Mouse (Mus musculus): ENCODE measurements around the gene Lmcd1.
"Not testable (repeated sequence)": the region's sequence is repeated elsewhere in the genome, so short reads cannot be mapped to it uniquely, and the experiment has no call there.

Lmcd1 gene

GRCm38 (mm10) chr6:112273501-112274205 lies at the start of gene Lmcd1:
Gene Lmcd1, plus strand, starts transcription at chr6:112273758.
- no peak for DNase-seq (ENCODE audit: extremely low read depth, low read depth, low spot score)

DNA sequence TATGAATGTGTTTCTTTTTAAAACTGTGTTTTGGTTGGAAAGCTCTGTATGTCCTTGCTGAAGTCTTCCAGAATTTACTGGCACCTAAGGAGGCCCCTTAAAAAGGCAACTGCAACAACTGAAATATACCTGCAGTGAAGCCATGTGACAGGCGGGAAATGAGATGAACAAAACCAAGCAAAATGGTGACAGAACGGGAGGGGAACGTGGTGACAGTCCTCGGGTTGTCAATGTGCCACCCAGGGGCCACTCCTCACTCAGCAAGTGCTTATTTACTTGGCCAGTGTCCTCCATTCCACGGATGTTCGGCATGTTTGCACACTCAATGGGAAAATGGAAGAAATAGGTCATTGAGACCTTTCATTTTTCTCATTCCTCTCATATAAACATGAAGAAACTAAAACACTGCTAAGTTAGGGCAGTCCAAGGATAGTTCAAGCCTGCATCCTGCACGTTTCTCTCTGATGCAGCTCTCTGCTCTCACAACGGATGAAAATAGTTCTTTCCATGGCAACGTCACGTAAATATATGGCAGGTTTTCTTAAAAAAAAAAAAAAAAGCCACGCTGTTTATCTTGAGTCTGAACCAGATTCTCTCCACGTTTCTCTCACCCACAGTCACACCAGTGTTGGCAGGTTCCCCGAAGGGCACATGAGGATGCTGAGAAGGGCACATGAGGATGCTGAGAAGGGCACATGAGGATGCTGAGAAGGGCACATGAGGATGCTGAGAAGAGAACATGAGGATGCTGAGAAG lies 49.5 kb upstream of the Lmcd1 start:
- no peak for DNase-seq (ENCODE audit: extremely low read depth, low read depth, low spot score)

GRCm38 (mm10) chr6:112236775-112237174 lies 36.8 kb upstream of the Lmcd1 start:
- DNase-seq (ENCODE audit: extremely low read depth, low read depth, low spot score), result no peak

- DNase-seq (ENCODE audit: extremely low read depth, low read depth, low spot score), result no peak
Measured at GRCm38 (mm10) chr6:112242216-112242615, 31.3 kb upstream of the Lmcd1 start.

GRCm38 (mm10) chr6:112245639-112246038 lies 27.9 kb upstream of the Lmcd1 start:
- no peak for DNase-seq (ENCODE audit: extremely low read depth, low read depth, low spot score)

GRCm38 (mm10) chr6:112246636-112247035 lies 26.9 kb upstream of the Lmcd1 start:
- DNase-seq (ENCODE audit: extremely low read depth, low read depth, low spot score), result no peak

GRCm38 (mm10) chr6:112253943-112254342 lies 19.6 kb upstream of the Lmcd1 start:
- not testable (repeated sequence) for DNase-seq (ENCODE audit: extremely low read depth, low read depth, low spot score)

- no peak for DNase-seq (ENCODE audit: extremely low read depth, low read depth, low spot score)
Measured at GRCm38 (mm10) chr6:112254967-112255366, 18.6 kb upstream of the Lmcd1 start.

DNA sequence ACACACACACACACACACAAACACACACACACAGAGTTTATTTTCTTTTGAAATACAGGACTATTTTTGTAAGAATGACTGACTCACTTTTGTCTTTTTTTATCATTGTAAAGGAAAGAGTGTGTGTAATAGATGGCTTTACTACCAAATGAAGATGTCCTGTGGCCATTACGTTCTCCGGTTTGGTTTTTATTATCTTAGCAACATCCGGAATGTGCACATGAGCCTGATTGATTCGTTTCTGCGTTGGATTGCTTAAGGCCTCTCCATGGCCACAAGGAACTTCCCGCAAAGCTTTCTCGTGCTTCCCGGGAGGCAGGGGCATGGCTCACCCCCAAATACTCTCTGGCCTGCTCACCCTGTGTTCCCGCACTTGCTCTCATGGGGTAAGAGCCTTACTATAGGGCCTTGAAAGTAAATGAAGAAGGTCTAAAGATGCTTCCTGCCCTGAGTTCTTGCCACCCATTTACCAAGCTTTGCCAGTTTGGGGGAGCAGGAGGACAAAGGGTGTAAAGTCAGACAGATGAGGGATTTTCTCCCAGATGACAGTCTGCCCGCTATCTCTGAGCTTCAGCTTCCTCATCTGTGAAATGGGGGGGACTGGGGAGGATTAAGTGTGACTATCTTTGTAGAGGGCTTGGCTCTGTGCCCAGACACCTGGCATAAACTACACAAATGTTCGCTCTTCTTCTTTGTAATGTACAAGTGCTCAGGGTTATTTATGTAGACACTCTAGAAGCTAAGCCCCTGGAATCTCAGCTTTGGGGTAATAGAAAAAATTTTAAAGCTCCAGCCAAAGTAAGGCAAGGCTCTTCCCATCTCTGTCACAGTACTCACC lies 18.0 kb upstream of the Lmcd1 start:
- no peak for DNase-seq (ENCODE audit: extremely low read depth, low read depth, low spot score)

DNA sequence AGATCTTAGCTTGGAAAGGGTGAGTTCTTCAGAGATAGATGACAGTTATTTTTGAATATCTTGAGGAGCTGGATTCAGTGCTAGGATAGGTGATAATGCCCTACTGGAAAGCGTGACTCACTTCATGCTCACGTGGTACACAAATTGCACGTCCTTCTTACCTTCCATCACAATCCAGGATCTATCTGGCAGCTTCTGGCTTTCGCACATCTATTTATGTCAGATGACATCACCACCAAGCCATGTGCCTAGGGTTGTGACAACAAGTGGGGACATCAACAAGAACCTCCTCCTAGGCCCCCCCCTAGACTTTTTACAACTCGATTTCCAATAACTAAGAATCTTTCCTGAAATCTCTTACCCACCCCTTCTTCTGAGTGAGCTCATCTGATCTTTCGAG lies 17.0 kb upstream of the Lmcd1 start:
- no peak for DNase-seq (ENCODE audit: extremely low read depth, low read depth, low spot score)

DNA sequence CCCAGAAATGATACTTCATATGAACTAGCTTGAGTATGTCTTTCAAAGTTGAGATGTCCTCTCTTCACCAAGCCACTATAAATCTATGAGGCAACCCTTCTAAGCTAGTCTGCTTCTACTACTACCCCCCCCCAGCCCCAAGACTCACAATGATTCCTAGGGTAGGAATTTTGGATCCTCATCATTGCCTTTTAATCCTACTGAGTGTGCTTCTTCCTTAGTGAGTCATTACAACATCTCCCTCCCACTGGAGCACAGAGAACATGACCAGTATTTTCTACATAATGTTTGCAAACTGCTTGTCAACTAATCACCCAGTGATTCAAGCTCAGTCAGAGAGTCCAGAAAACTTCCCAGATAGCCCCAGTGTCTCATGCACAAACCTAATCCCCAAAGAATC lies 12.5 kb upstream of the Lmcd1 start:
- no peak for DNase-seq (ENCODE audit: extremely low read depth, low read depth, low spot score)

DNA sequence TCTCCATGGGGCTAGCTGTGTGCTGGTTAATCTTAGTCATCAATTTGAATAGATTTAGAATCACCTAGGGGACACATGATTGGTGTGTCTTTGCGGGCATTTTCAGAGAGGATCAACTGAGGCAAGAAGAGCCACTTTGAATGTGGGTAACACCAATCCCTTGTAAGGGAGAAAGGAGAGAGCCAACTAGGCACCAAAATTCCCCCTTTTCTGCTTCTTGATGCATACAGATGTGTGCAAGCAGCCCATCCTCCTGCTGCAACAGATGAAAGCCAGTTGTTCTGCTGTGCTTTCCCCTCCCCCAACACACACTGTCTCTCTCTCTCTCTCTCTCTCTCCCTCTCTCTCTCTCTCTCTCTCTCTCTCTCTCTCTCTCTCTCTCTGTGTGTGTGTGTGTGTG lies 9.2 kb upstream of the Lmcd1 start:
- no peak for DNase-seq (ENCODE audit: extremely low read depth, low read depth, low spot score)

GRCm38 (mm10) chr6:112266631-112267030 lies 6.9 kb upstream of the Lmcd1 start:
- no peak for DNase-seq (ENCODE audit: extremely low read depth, low read depth, low spot score)

- DNase-seq (ENCODE audit: extremely low read depth, low read depth, low spot score), result no peak
Measured at GRCm38 (mm10) chr6:112267661-112268357, 5.7 kb upstream of the Lmcd1 start.

DNA sequence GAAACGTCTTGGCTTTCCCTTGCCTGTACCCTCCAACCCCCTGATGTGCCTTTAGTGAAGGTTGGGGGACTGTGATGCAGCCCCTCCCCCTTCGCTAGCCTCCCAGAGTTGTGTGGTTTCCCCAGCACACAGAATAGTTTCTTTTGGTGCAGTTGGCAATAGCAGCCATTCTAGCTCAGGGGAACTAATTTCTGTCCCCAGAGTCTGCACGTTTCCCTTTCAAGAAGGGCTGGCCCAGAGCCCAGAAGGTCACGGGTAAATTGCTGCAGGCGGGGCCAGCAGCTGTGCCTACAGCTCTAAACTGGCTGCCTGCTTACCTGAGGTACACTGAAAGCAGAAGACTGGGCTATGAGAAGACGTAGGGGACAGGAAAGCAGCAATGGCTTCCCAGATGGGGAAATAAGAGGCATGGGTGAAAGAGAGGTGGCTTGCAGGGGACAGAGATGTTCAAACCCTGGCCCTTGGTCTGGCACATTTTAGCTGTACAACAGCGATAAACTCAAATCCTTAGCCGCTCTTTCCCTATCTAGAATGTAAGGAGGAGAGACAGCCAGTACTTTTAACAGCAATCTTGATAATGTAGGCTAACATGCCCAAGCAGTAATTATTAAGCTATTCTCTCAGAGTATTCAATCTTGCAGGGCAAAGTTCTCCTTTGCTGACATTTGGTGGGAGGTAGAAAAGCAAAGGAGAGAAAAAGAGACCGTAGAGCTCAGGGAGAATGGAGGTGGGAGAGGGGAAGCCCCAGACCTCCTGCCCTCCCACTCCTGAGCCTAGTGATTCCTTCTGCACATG lies 900 bp downstream of the Lmcd1 start:
- DNase-seq (ENCODE audit: extremely low read depth, low read depth, low spot score), result no peak

DNA sequence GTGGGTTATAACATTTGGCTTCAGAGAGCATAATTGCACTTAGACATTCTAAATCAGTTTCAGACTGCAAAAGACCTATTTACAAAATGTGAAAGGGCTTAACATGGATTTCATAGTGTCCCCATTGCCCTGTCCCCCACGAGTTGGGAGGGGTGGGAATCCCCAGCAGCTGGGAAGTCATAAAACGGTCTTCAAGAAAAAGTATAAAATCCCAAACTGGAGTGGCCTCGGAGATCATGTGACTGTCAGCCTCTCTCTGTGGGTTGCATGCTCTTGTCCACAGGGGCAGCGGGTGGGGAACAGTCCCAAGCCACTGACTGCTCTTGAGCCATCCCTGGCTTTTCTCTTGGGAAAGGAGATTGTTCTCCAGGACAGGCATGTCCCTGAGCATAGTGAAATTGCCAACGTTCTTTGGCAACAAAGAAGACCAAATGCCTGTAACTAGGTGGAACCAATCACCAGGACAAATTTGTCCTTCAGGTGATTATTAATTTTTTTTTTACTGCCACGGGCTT lies 2.2 kb downstream of the Lmcd1 start:
- DNase-seq (ENCODE audit: extremely low read depth, low read depth, low spot score), result no peak

GRCm38 (mm10) chr6:112278805-112279204 lies 5.2 kb downstream of the Lmcd1 start:
- no peak for DNase-seq (ENCODE audit: extremely low read depth, low read depth, low spot score)

- DNase-seq (ENCODE audit: extremely low read depth, low read depth, low spot score), result no peak
Measured at GRCm38 (mm10) chr6:112280161-112280560, 6.6 kb downstream of the Lmcd1 start.

- no peak for DNase-seq (ENCODE audit: extremely low read depth, low read depth, low spot score)
Measured at GRCm38 (mm10) chr6:112280945-112281344, 7.4 kb downstream of the Lmcd1 start.

DNA sequence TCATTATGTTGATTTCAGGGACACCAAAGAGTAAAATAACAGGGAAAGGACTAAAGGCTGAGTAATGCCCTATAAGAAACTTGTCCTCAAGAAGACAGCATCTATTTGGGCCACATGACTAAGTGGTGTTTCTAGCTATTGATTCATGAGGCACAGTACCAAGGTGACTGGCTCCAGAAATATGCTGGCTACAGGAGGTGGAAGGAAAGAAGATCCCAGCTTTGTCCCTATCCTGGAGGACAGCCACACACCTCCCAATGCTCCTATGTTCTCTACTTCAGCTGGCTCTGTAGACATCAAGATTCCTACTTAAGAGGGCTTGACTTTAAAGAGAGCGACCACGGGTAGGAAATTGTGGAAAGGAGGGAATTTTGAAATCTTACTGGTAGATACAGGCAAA lies 8.4 kb downstream of the Lmcd1 start:
- DNase-seq (ENCODE audit: extremely low read depth, low read depth, low spot score), result no peak
